Mouse (Mus musculus) liver, embryonic 14.5 days (tissue): ENCODE data around the gene Mroh8. TPM values are rescaled to one million over a fixed set of nuclear protein-coding genes. Genes with fewer than 3 reads are reported as not detected.
"Not testable (repeated sequence)": the region's sequence is repeated elsewhere in the genome, so short reads cannot be mapped to it uniquely, and the experiment has no call there.

Experiments
- ATAC-seq: fragments of 200-750 bp; cut with Nextera tagmentation; 2 replicates; pipeline ENCODE4 v1.8.0; 2017; ENCODE audit warnings: moderate number of reproducible peaks, mild to moderate bottlenecking, moderate library complexity; ENCODE audit not compliant: insufficient read depth
- DNase-seq, 3 experiments: peaks; one replicate each; pipeline ENCODE4 v3.0.0-alpha.2; 2012 to 2013; ENCODE audit warnings: low read depth in 3 of 3, low spot score in 3 of 3
- H3K27ac ChIP-seq: fragments of 300-500 bp; sonication (generic); 2 replicates; pipeline ENCODE4 v1.5.1; 2014; ENCODE audit warnings: moderate library complexity, mild to moderate bottlenecking, control low read depth, inconsistent platforms
- H3K27me3 ChIP-seq: fragments of 300-500 bp; sonication (generic); 2 replicates; pipeline ENCODE4 v1.6.1; 2014; ENCODE audit warnings: mild to moderate bottlenecking, low read length, moderate library complexity; ENCODE audit not compliant: control insufficient read depth, insufficient read depth
- H3K36me3 ChIP-seq: fragments of 300-500 bp; sonication (generic); replicated peaks from 2 replicates; pipeline ENCODE4 v1.6.1; 2014; ENCODE audit warnings: low read depth; ENCODE audit not compliant: control insufficient read depth, insufficient read depth
- H3K4me1 ChIP-seq, 2 experiments: fragments of 200-500 bp in 1 of 2; fragments of 300-500 bp in 1 of 2; sonication (generic) in 1 of 2; replicated peaks; 2 replicates each; pipeline ENCODE4 v1.6.1; 2012 to 2014; ENCODE audit warnings: antibody characterized with exemption in 1 of 2, inconsistent platforms in 1 of 2, low read length in 1 of 2; ENCODE audit not compliant: control insufficient read depth in 2 of 2, insufficient read depth in 2 of 2
- H3K4me2 ChIP-seq: fragments of 300-500 bp; sonication (generic); 2 replicates; pipeline ENCODE4 v1.6.1; 2014; ENCODE audit warnings: low read depth, mild to moderate bottlenecking, control low read depth, moderate library complexity
- H3K4me3 ChIP-seq, 2 experiments: fragments of 200-500 bp in 1 of 2; fragments of 300-500 bp in 1 of 2; sonication (generic) in 1 of 2; 2 replicates each; pipeline ENCODE4 v1.5.1; 2012 to 2014; ENCODE audit warnings: low read depth in 2 of 2, low read length in 2 of 2, mild to moderate bottlenecking in 2 of 2, control low read depth in 1 of 2, inconsistent platforms in 1 of 2, moderate library complexity in 1 of 2; ENCODE audit not compliant: insufficient read depth in 1 of 2
- H3K9ac ChIP-seq: fragments of 300-500 bp; sonication (generic); replicated peaks from 2 replicates; pipeline ENCODE4 v1.6.1; 2014; ENCODE audit warnings: mild to moderate bottlenecking, control low read depth, moderate library complexity
- H3K9me3 ChIP-seq: fragments of 300-500 bp; sonication (generic); 2 replicates; pipeline ENCODE4 v1.6.1; 2016; ENCODE audit warnings: low read length, mixed read lengths; ENCODE audit not compliant: control insufficient read depth
- CTCF ChIP-seq: IDR thresholded peaks from 2 replicates; pipeline ENCODE4 v1.5.1; 2016; ENCODE audit warnings: antibody characterized with exemption, low read depth, control low read depth
- EP300 ChIP-seq: IDR thresholded peaks from 2 replicates; pipeline ENCODE4 v1.6.1; 2016; ENCODE audit warnings: antibody characterized with exemption, low read depth
- WGBS: fragments of 180-500 bp; shearing (Covaris S2); extraction: QIAGEN DNeasy Blood & Tissue Kit; methylation state at CpG from one replicate; pipeline ENCODE4 v1.1.7; 2014; ENCODE audit not compliant: insufficient replicate concordance; 5-methylcytosine and 5-hydroxymethylcytosine counted together
- polyA plus RNA-seq, 2 experiments: library from polyadenylated mRNA; depleted of rRNA in 1 of 2; stranded (reverse) in 1 of 2; unstranded in 1 of 2; fragments of >200 nt; fragmentation: Nextera tagmentation in 1 of 2; extraction: Ambion mirVana in 1 of 2; gene quantifications; 2 replicates each; pipeline versions ENCODE4 v1.2.1 to v1.2.3; 2012 to 2014

The Mroh8 gene
- polyA plus RNA-seq, 2 experiments = 0.05 to 0.11 TPM

- no peaks in the 10 kb centered on the region for H3K36me3 ChIP-seq
- H3K4me2 ChIP-seq = no peak overlapping the region
- no peak overlapping the region for H3K9ac ChIP-seq
- TF ChIP-seq EP300 (no peak), CTCF (no peak)
- DNase-seq (no peak), ATAC-seq (no peak)
- no peaks in the 10 kb centered on the region for H3K27me3 ChIP-seq
- H3K4me3 ChIP-seq = no peak overlapping the region
- no peaks in the 10 kb centered on the region for H3K4me1 ChIP-seq
- H3K27ac ChIP-seq = no peak overlapping the region
- H3K9me3 ChIP-seq = no peaks in the 10 kb centered on the region
These were observed 31.2 kb downstream of the Mroh8 start for GRCm38 (mm10) chr2:157248111-157248510.

GRCm38 (mm10) chr2:157245603-157246002 lies 33.7 kb downstream of the Mroh8 start:
- no peaks in the 10 kb centered on the region for H3K36me3 ChIP-seq

DNA sequence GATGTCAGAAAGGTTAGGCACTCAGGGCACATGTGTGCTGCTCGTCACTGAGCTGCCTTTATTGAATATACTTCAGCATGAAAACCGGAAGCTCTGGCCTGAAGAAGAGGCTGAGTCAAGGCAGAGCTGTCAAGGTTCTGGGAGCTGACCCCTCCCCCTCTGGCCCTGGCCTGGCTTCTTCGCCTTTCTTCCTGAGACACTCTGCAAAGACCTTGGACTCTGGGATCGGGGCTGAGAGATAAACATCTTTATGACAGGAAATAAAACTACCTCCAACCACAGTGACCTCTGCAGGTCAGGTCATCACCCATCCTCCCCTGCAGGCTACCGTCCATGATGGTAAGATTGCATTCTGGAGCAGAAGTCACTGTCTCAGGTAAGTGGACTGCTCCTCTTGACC lies 34.3 kb downstream of the Mroh8 start:
- no peak overlapping the region for H3K9ac ChIP-seq
- no peaks in the 10 kb centered on the region for H3K4me1 ChIP-seq
- no peak for TF ChIP-seq EP300
- TF ChIP-seq CTCF = no peak
- WGBS = 18% methylated on average over 5 of the region's 5 CpGs
- ATAC-seq (no peak), DNase-seq (no peak)
- H3K9me3 ChIP-seq = no peaks in the 10 kb centered on the region
- no peak overlapping the region for H3K27ac ChIP-seq
- no peaks in the 10 kb centered on the region for H3K27me3 ChIP-seq
- no peak overlapping the region for H3K4me3 ChIP-seq
- no peaks in the 10 kb centered on the region for H3K36me3 ChIP-seq
- no peak overlapping the region for H3K4me2 ChIP-seq

More at GRCm38 (mm10) chr2:157245603-157246002, 33.7 kb downstream of the Mroh8 start:
- no peaks in the 10 kb centered on the region for H3K4me1 ChIP-seq
- no peak overlapping the region for H3K9ac ChIP-seq
- DNase-seq (no peak), ATAC-seq (no peak)
- no peak overlapping the region for H3K27ac ChIP-seq
- no peaks in the 10 kb centered on the region for H3K27me3 ChIP-seq
- no peak overlapping the region for H3K4me3 ChIP-seq
- no peak overlapping the region for H3K4me2 ChIP-seq
- H3K9me3 ChIP-seq = no peaks in the 10 kb centered on the region
- TF ChIP-seq CTCF (no peak), EP300 (no peak)
- 53% methylated on average over 2 of the region's 2 CpGs for WGBS

- Histone ChIP-seq H3K4me2 (no peak overlapping the region), H3K4me3 (no peak overlapping the region), H3K27me3 (no peaks in the 10 kb centered on the region), H3K9ac (no peak overlapping the region), H3K9me3 (no peaks in the 10 kb centered on the region), H3K27ac (no peak overlapping the region), H3K36me3 (no peaks in the 10 kb centered on the region), H3K4me1 (no peaks in the 10 kb centered on the region)
- DNase-seq = no peak
- no peak for TF ChIP-seq EP300
- TF ChIP-seq CTCF = no peak
- 73% methylated on average over 8 of the region's 8 CpGs for WGBS
- no peak for ATAC-seq
These were observed 43.4 kb downstream of the Mroh8 start for GRCm38 (mm10) chr2:157235946-157236345.

GRCm38 (mm10) chr2:157221916-157222315 lies 57.4 kb downstream of the Mroh8 start:
- not testable (repeated sequence) for H3K36me3 ChIP-seq, H3K4me1 ChIP-seq, ATAC-seq, H3K4me2 ChIP-seq, H3K27ac ChIP-seq, H3K9me3 ChIP-seq, H3K27me3 ChIP-seq, H3K9ac ChIP-seq, DNase-seq, H3K4me3 ChIP-seq
- 68% methylated on average over 3 of the region's 3 CpGs for WGBS

- WGBS = 50% methylated on average over 6 of the region's 6 CpGs
- Histone ChIP-seq H3K9ac (no peak overlapping the region), H3K27ac (no peak overlapping the region), H3K36me3 (no peaks in the 10 kb centered on the region), H3K27me3 (no peaks in the 10 kb centered on the region), H3K4me3 (no peak overlapping the region), H3K9me3 (no peaks in the 10 kb centered on the region), H3K4me1 (no peaks in the 10 kb centered on the region), H3K4me2 (no peak overlapping the region)
- TF ChIP-seq CTCF (no peak), EP300 (no peak)
- DNase-seq = no peak
- ATAC-seq = no peak
These were observed 59.2 kb downstream of the Mroh8 start for GRCm38 (mm10) chr2:157220108-157220507.
